Mouse (Mus musculus) kidney, adult 2 months (tissue): ENCODE measurements around the gene Cep70.

Experiments
- CTCF ChIP-seq: fragments of 200-500 bp; conservative IDR thresholded peaks from 2 replicates; pipeline ENCODE4 v1.5.1; 2011; ENCODE audit warnings: low read depth, mild to moderate bottlenecking, control low read depth, low read length, moderate library complexity, mixed read lengths; ENCODE audit not compliant: insufficient read depth, insufficient read length
- POLR2A ChIP-seq: fragments of 200-500 bp; IDR thresholded peaks from one replicate; pipeline ENCODE4 v1.6.1; 2011; ENCODE audit warnings: low read depth, low read length, control low read depth

GRCm38 (mm10) chr9:99325961-99326360, 82.8 kb downstream of the Cep70 start:
- TF ChIP-seq CTCF, result no peak
- no peak for TF ChIP-seq POLR2A
